Mouse (Mus musculus) heart, adult 2 months (tissue): ENCODE data around the gene Clps. TPM values are rescaled to one million over a fixed set of nuclear protein-coding genes. Genes with fewer than 3 reads are reported as not detected.
"Not testable (repeated sequence)": the region's sequence is repeated elsewhere in the genome, so short reads cannot be mapped to it uniquely, and the experiment has no call there.

Source experiments
- DNase-seq, 2 experiments: peaks; one replicate each; pipeline ENCODE4 v3.0.0; 2021
- H3K27ac ChIP-seq: fragments of 200-600 bp; 2 replicates; pipeline ENCODE4 v1.8.1; 2022
- H3K27me3 ChIP-seq: fragments of 200-500 bp; 2 replicates; pipeline ENCODE4 v1.6.1; 2012; ENCODE audit warnings: mild to moderate bottlenecking, low read length, inconsistent platforms, mixed read lengths; ENCODE audit not compliant: control insufficient read depth, insufficient read depth
- H3K36me3 ChIP-seq: fragments of 200-500 bp; 2 replicates; pipeline ENCODE4 v1.6.1; 2012; ENCODE audit warnings: low read length, inconsistent platforms; ENCODE audit not compliant: control insufficient read depth, insufficient read depth
- H3K4me1 ChIP-seq: fragments of 200-500 bp; 2 replicates; pipeline ENCODE4 v1.6.1; 2011; ENCODE audit warnings: low read length; ENCODE audit not compliant: control insufficient read depth, insufficient read depth
- H3K4me3 ChIP-seq: fragments of 200-600 bp; 2 replicates; pipeline ENCODE4 v1.8.1; 2022
- H3K79me2 ChIP-seq: fragments of 200-500 bp; replicated peaks from 2 replicates; pipeline ENCODE4 v1.6.1; 2012; ENCODE audit warnings: mild to moderate bottlenecking, inconsistent platforms, low read length, moderate library complexity, mixed read lengths; ENCODE audit not compliant: control insufficient read depth, insufficient read depth
- H3K9ac ChIP-seq: fragments of 200-500 bp; 2 replicates; pipeline ENCODE4 v1.6.1; 2012; ENCODE audit warnings: low read depth, mild to moderate bottlenecking, control low read depth, inconsistent platforms, low read length, mixed read lengths
- CTCF ChIP-seq: fragments of 200-600 bp; IDR thresholded peaks from 2 replicates; pipeline ENCODE4 v1.8.1; 2022; ENCODE audit warnings: antibody characterized with exemption, mild to moderate bottlenecking, moderate library complexity
- EP300 ChIP-seq: fragments of 200-500 bp; IDR thresholded peaks from 2 replicates; pipeline ENCODE4 v1.6.1; 2011; ENCODE audit warnings: low read depth, low read length, control low read depth; ENCODE audit not compliant: insufficient read depth
- POLR2A ChIP-seq: fragments of 200-500 bp; IDR thresholded peaks from 2 replicates; pipeline ENCODE4 v1.6.1; 2011; ENCODE audit warnings: mild to moderate bottlenecking, low read depth, low read length, control low read depth; ENCODE audit not compliant: insufficient read depth
- whole genome bisulfite sequencing: fragments of 180-500 bp; shearing (Covaris S2); methylation state at CpG from one replicate; pipeline ENCODE4 v1.1.7; 2018; 5-methylcytosine and 5-hydroxymethylcytosine counted together
- intact Hi-C: fragments of 180-260 bp; cut with DNase I; formaldehyde crosslinking; loops from one replicate; pipeline ENCODE4 v1.15.1; 2025
- polyA plus RNA-seq: library from polyadenylated mRNA; depleted of rRNA; stranded (reverse); fragments of >200 nt; gene quantifications from 2 replicates; pipeline ENCODE4 v1.2.3, GENCODE M21; 2012
- total RNA-seq, 2 experiments: library from RNA; stranded (reverse); gene quantifications; 2 replicates each; pipeline ENCODE4 v1.2.3; 2021

The Clps gene
- total and polyA plus RNA-seq, 3 experiments, result 0.90 TPM; not detected in 2

- Histone ChIP-seq H3K4me3 (no peak overlapping the region), H3K27me3 (no peaks in the 10 kb centered on the region), H3K9ac (no peak overlapping the region), H3K4me1 (no peaks in the 10 kb centered on the region; the same call in 1 of the 2 replicates), H3K79me2 (no peaks in the 10 kb centered on the region), H3K36me3 (no peaks in the 10 kb centered on the region), H3K27ac (no peak overlapping the region)
- 64% methylated on average over 7 of the region's 7 CpGs for WGBS
- TF ChIP-seq CTCF (no peak), EP300 (no peak), POLR2A (no peak)
- no peak for DNase-seq
- intact Hi-C loops, result no loop called here
Observed at GRCm38 (mm10) chr17:28561613-28562012, 1.0 kb upstream of the Clps start.

GRCm38 (mm10) chr17:28557772-28558171 lies 2.8 kb downstream of the Clps start:
- DNase-seq, result no peak
- no peak overlapping the region for H3K4me3 ChIP-seq
- no peak overlapping the region for H3K27ac ChIP-seq
- H3K36me3 ChIP-seq, result no peaks in the 10 kb centered on the region
- H3K79me2 ChIP-seq, result no peaks in the 10 kb centered on the region
- no peak overlapping the region for H3K9ac ChIP-seq
- H3K4me1 ChIP-seq, result no peaks in the 10 kb centered on the region; the same call in 1 of the 2 replicates
- WGBS, result 69% methylated on average over 6 of the region's 6 CpGs
- intact Hi-C loops, result no loop called here
- TF ChIP-seq POLR2A, result no peak
- no peak for TF ChIP-seq EP300
- H3K27me3 ChIP-seq, result no peaks in the 10 kb centered on the region

- no peak overlapping the region for H3K9ac ChIP-seq
- no peak overlapping the region for H3K27ac ChIP-seq
- no peak for DNase-seq
- no peaks in the 10 kb centered on the region for H3K27me3 ChIP-seq
- H3K79me2 ChIP-seq, result no peaks in the 10 kb centered on the region
- H3K36me3 ChIP-seq, result no peaks in the 10 kb centered on the region
- no peak overlapping the region for H3K4me3 ChIP-seq
- TF ChIP-seq POLR2A (no peak), EP300 (no peak), CTCF (no peak)
- no peaks in the 10 kb centered on the region; the same call in 1 of the 2 replicates for H3K4me1 ChIP-seq
- 49% methylated on average over 6 of the region's 6 CpGs for WGBS
- intact Hi-C loops, result no loop called here
Observed at GRCm38 (mm10) chr17:28556635-28557396, 3.8 kb downstream of the Clps start.

- intact Hi-C loops, H3K27me3 ChIP-seq, H3K27ac ChIP-seq, DNase-seq, H3K4me3 ChIP-seq, H3K4me1 ChIP-seq, H3K9ac ChIP-seq, H3K36me3 ChIP-seq, H3K79me2 ChIP-seq: not testable (repeated sequence)
- 91% methylated on average over 4 of the region's 4 CpGs for WGBS
Observed at GRCm38 (mm10) chr17:28554021-28554420, 6.5 kb downstream of the Clps start.

GRCm38 (mm10) chr17:28553040-28553793 lies 7.3 kb downstream of the Clps start:
- WGBS, result 11% methylated on average over 14 of the region's 14 CpGs

GRCm38 (mm10) chr17:28549111-28549510 lies 11.5 kb downstream of the Clps start, which contains the start of gene Clpsl2:
Gene Clpsl2, plus strand, starts transcription at chr17:28549411.
- no peaks in the 10 kb centered on the region for H3K79me2 ChIP-seq
- H3K4me3 ChIP-seq, result no peak within 1 kb of the TSS
- H3K27me3 ChIP-seq, result no peaks in the 10 kb centered on the region
- intact Hi-C loops, result loop anchor here (5.0 kb wide), 1 partner anchor 98 kb away; no protein-coding TSS in a partner anchor
- H3K4me1 ChIP-seq, result no peaks in the 10 kb centered on the region
- no peaks in the 10 kb centered on the region for H3K36me3 ChIP-seq
- no peak within 1 kb of the TSS for H3K9ac ChIP-seq
- DNase-seq, result no peak
- no peak within 1 kb of the TSS for H3K27ac ChIP-seq
- TF ChIP-seq EP300, result no peak
- TF ChIP-seq CTCF, result no peak
- TF ChIP-seq POLR2A, result no peak
- WGBS, result 71% methylated on average over 14 of the region's 14 CpGs

More at GRCm38 (mm10) chr17:28553040-28553793, 7.3 kb downstream of the Clps start:
- TF ChIP-seq POLR2A, result no peak
- peak; percentile 95 for TF ChIP-seq CTCF
- 0 out of 2 replicates have a peak, but pooled peaks have one; percentile 40 for TF ChIP-seq EP300
- H3K36me3 ChIP-seq, result no peaks in the 10 kb centered on the region
- peak; percentile 57 to 83 for DNase-seq
- intact Hi-C loops, result no loop called here
- no peak overlapping the region for H3K27ac ChIP-seq
- H3K4me3 ChIP-seq, result no peak overlapping the region
- H3K79me2 ChIP-seq, result no peaks in the 10 kb centered on the region
- no peak overlapping the region for H3K9ac ChIP-seq
- no peaks in the 10 kb centered on the region for H3K27me3 ChIP-seq
- no peaks in the 10 kb centered on the region; the same call in 1 of the 2 replicates for H3K4me1 ChIP-seq
